Mouse (Mus musculus) spleen, adult 2 months (tissue): ENCODE results near the gene Ak8. TPM values are rescaled to one million over a fixed set of nuclear protein-coding genes. Genes with fewer than 3 reads are reported as not detected.
A peak's percentile ranks its signal among the peaks of the same experiment; 100 is the strongest.

Experiments used
- DNase-seq, 2 experiments: peaks; one replicate each; pipeline versions ENCODE4 v3.0.0 to v3.0.0-alpha.2; 2012 to 2021; ENCODE audit warnings: low spot score in 2 of 2, low read depth in 1 of 2
- H3K27ac ChIP-seq: fragments of 200-500 bp; 2 replicates; pipeline ENCODE4 v1.5.1; 2012; ENCODE audit warnings: low read length, inconsistent platforms; ENCODE audit not compliant: insufficient read depth
- H3K27me3 ChIP-seq: fragments of 200-500 bp; 2 replicates; pipeline ENCODE4 v1.6.1; 2012; ENCODE audit warnings: mild to moderate bottlenecking, moderate library complexity, low read length, inconsistent platforms; ENCODE audit not compliant: control insufficient read depth, insufficient read depth
- H3K36me3 ChIP-seq: fragments of 200-500 bp; 2 replicates; pipeline ENCODE4 v1.6.1; 2012; ENCODE audit warnings: mild to moderate bottlenecking, low read length, inconsistent platforms; ENCODE audit not compliant: control insufficient read depth, insufficient read depth
- H3K4me1 ChIP-seq: fragments of 200-500 bp; 2 replicates; pipeline ENCODE4 v1.6.1; 2011; ENCODE audit warnings: inconsistent platforms; ENCODE audit not compliant: control insufficient read depth, insufficient read depth, insufficient read length
- H3K4me3 ChIP-seq: fragments of 200-500 bp; 2 replicates; pipeline ENCODE4 v1.5.1; 2011; ENCODE audit warnings: mild to moderate bottlenecking, inconsistent platforms; ENCODE audit not compliant: insufficient read depth, insufficient read length; ENCODE audit errors: extremely low read depth
- CTCF ChIP-seq: fragments of 200-500 bp; IDR thresholded peaks from 2 replicates; pipeline ENCODE4 v1.5.1; 2011; ENCODE audit warnings: mild to moderate bottlenecking, inconsistent platforms; ENCODE audit not compliant: insufficient read depth, insufficient read length, insufficient replicate concordance; ENCODE audit errors: extremely low read depth
- POLR2A ChIP-seq: fragments of 200-500 bp; IDR thresholded peaks from 2 replicates; pipeline ENCODE4 v1.6.1; 2011; ENCODE audit warnings: low read depth, low read length, inconsistent platforms
- WGBS: fragments of 180-500 bp; shearing (Covaris S2); methylation state at CpG from one replicate; pipeline ENCODE4 v1.1.7; 2018; 5-methylcytosine and 5-hydroxymethylcytosine counted together
- polyA plus RNA-seq: library from polyadenylated mRNA; depleted of rRNA; stranded (reverse); fragments of >200 nt; gene quantifications from 2 replicates; pipeline ENCODE4 v1.2.3, GENCODE M21; 2012

Gene Ak8
- polyA plus RNA-seq, 1 experiment = 0.94 TPM

DNA sequence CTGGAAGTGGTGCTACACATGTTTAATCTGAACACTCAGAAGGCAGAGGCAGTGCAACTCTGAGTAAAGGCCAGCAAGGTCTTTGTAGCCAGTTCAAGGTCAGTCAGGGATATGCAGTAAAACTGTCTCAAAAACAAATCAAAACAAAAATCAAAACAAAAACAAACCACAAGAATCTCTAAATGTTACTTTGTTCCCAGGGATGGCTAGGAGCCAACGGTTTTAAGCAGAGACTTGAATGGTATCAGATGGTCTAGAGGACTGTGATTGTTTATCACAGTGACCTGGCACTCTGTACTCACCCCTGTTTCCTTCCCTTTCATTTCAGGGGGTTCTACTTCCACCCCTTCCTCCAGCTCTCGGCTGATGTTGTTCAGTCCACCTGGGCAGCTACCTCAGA, 28.5 kb upstream of the Ak8 start:
- Histone ChIP-seq H3K4me1 (no peaks in the 10 kb centered on the region), H3K27me3 (no peaks in the 10 kb centered on the region), H3K36me3 (peaks cover 33% of the 10 kb centered on the region), H3K4me3 (no peak overlapping the region), H3K27ac (no peak overlapping the region)
- no peak for TF ChIP-seq POLR2A
- no peak for DNase-seq
- WGBS = 60% methylated on average over 2 of the region's 2 CpGs

DNA sequence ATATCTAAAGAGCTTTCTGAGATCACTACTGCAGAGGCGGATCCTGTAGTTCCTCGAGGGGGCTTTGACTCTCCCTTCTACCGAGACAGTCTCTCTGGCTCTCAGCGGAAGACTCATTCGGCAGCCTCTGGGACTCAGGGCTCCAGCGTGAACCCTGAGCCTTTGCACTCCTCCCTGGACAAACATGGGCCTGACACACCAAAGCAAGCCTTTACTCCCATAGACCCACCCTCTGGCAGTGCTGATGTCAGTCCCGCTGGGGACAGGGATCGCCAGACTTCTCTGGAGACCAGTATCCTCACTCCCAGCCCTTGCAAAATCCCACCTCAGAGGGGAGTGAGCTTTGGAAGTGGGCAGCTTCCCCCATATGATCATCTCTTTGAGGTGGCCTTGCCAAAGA, 24.0 kb upstream of the Ak8 start:
- Histone ChIP-seq H3K27ac (no peak overlapping the region), H3K4me3 (no peak overlapping the region), H3K36me3 (peaks cover 46% of the 10 kb centered on the region), H3K4me1 (no peaks in the 10 kb centered on the region), H3K27me3 (no peaks in the 10 kb centered on the region)
- 96% methylated on average over 8 of the region's 8 CpGs for WGBS
- no peak for DNase-seq
- TF ChIP-seq CTCF (no peak), POLR2A (no peak)

- TF ChIP-seq CTCF (peak; percentile 2; the same call in 1 of the 2 replicates), POLR2A (no peak)
- H3K27me3 ChIP-seq = no peaks in the 10 kb centered on the region
- H3K27ac ChIP-seq = no peak overlapping the region
- H3K4me1 ChIP-seq = no peaks in the 10 kb centered on the region
- H3K4me3 ChIP-seq = no peak overlapping the region
- no peak for DNase-seq
- peaks cover 35% of the 10 kb centered on the region for H3K36me3 ChIP-seq
- WGBS = 52% methylated on average over 4 of the region's 4 CpGs
Observed at GRCm38 (mm10) chr2:28680710-28681109, 19.3 kb upstream of the Ak8 start.

- H3K27ac ChIP-seq = no peak overlapping the region
- peaks cover 34% of the 10 kb centered on the region for H3K36me3 ChIP-seq
- 93% methylated on average over 4 of the region's 4 CpGs for WGBS
- H3K4me1 ChIP-seq = no peaks in the 10 kb centered on the region
- no peak overlapping the region for H3K4me3 ChIP-seq
- no peak for DNase-seq
- no peaks in the 10 kb centered on the region for H3K27me3 ChIP-seq
- TF ChIP-seq POLR2A (no peak), CTCF (no peak)
Observed at GRCm38 (mm10) chr2:28681718-28682117, 18.2 kb upstream of the Ak8 start.

- no peak for DNase-seq
- peaks cover 20% of the 10 kb centered on the region for H3K36me3 ChIP-seq
- 87% methylated on average over 7 of the region's 7 CpGs for WGBS
- no peak for TF ChIP-seq POLR2A
- no peak for TF ChIP-seq CTCF
- H3K4me3 ChIP-seq = no peak overlapping the region
- H3K4me1 ChIP-seq = no peaks in the 10 kb centered on the region
- no peak overlapping the region for H3K27ac ChIP-seq
- no peaks in the 10 kb centered on the region for H3K27me3 ChIP-seq
Observed at GRCm38 (mm10) chr2:28685895-28686294, 14.1 kb upstream of the Ak8 start.

- 61% methylated on average over 3 of the region's 3 CpGs for WGBS
- DNase-seq = peak in 1 of 2 experiments; percentile 35
- H3K27me3 ChIP-seq = no peaks in the 10 kb centered on the region
- TF ChIP-seq POLR2A = no peak
- TF ChIP-seq CTCF = peak; percentile 64; the same call in 1 of the 2 replicates
- no peaks in the 10 kb centered on the region for H3K4me1 ChIP-seq
- no peak overlapping the region for H3K27ac ChIP-seq
- no peak overlapping the region for H3K4me3 ChIP-seq
- peaks cover 12% of the 10 kb centered on the region for H3K36me3 ChIP-seq
Observed at GRCm38 (mm10) chr2:28688431-28688830, 11.5 kb upstream of the Ak8 start.

GRCm38 (mm10) chr2:28692692-28693091, 7.3 kb upstream of the Ak8 start:
- no peaks in the 10 kb centered on the region for H3K36me3 ChIP-seq
- DNase-seq = no peak
- H3K27ac ChIP-seq = no peak overlapping the region
- no peaks in the 10 kb centered on the region for H3K4me1 ChIP-seq
- TF ChIP-seq CTCF (no peak), POLR2A (no peak)
- H3K4me3 ChIP-seq = no peak overlapping the region
- no peaks in the 10 kb centered on the region for H3K27me3 ChIP-seq
- WGBS = 85% methylated on average over 9 of the region's 9 CpGs

DNA sequence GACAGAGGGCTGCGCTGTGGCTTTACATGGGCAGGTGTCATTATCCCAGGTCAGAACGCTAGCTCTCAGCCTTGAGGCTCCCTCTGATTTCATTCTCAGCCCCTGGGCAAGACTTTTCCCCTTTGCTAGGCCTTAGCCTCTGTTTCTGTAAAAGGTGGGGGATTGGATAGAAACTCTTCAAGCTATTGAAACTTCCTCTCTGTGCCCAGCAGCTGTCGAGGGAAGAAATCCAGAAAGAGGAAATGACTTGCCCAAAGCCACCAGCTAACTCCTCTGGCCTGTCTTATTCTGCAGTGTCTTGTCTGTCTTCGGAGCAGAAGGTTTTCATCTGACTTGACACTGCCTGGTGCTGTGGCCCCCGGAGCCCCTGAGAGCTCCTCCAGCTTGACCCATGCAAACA, 1.4 kb upstream of the Ak8 start:
- H3K4me1 ChIP-seq = peaks cover 11% of the 10 kb centered on the region; the same call in 1 of the 2 replicates

More for the DNA sequence above, 1.4 kb upstream of the Ak8 start:
- Histone ChIP-seq H3K27ac (peak overlapping the region; percentile 68), H3K27me3 (no peaks in the 10 kb centered on the region), H3K4me3 (no peak overlapping the region), H3K36me3 (no peaks in the 10 kb centered on the region)
- DNase-seq = peak; percentile 6 to 14
- no peak for TF ChIP-seq CTCF
- no peak for TF ChIP-seq POLR2A
- 13% methylated on average over 5 of the region's 5 CpGs for WGBS
